ENCODE assay signal across 8 mouse cellular contexts in genomic region chr2:84758542-84759127, GRCm38 (mm10). TPM values are rescaled to one million over a fixed set of nuclear protein-coding genes. Genes with fewer than 3 reads are reported as not detected.
A peak's percentile ranks its signal among the peaks of the same experiment; 100 is the strongest.
DNase-seq lines count a peak whose midpoint lies in the region; ATAC-seq lines count a peak whose summit lies in the region.

No protein-coding gene starts in this region.

- no peaks in the 10 kb centered on the region for H3K27me3 ChIP-seq in kidney, embryonic 16.5 days (ENCODE audit: insufficient read depth, low read length)

- ATAC-seq in kidney, embryonic 16.5 days (ENCODE audit: low FRiP score, low TSS enrichment): peak; percentile 76
- peak; percentile 86 for ATAC-seq in megakaryocyte, adult 5-6 weeks (ENCODE audit: poor library complexity, severe bottlenecking)

- no peaks in the 10 kb centered on the region for H3K36me3 ChIP-seq in kidney, embryonic 16.5 days (ENCODE audit: insufficient read depth, low read length)

- no peaks in the 10 kb centered on the region for H3K9me3 ChIP-seq in kidney, embryonic 16.5 days (ENCODE audit: low read length)

- no peak overlapping the region for H3K9ac ChIP-seq in kidney, embryonic 16.5 days (replicated peaks; ENCODE audit: low read length)

- peak; percentile 69 for DNase-seq in 416B (ENCODE audit: low read depth)
- DNase-seq in CD4-positive helper T cell, adult 2 months (ENCODE audit: low read depth, low spot score): peak; percentile 21
- DNase-seq in cerebellum, adult 18-20 months: peak; percentile 62 to 68
- DNase-seq in forelimb bud, embryonic 11.5 days (ENCODE audit: low read depth, low spot score): peak; percentile 69
- no peak for DNase-seq in right cerebral cortex, postnatal 14 days
- DNase-seq in adrenal gland, postnatal 4 days (ENCODE audit: low spot score in 2 of 2): no peak

- WGBS in kidney, embryonic 16.5 days: 0% methylated on average over 2 of the region's 2 CpGs

- no peak overlapping the region for H3K27ac ChIP-seq in kidney, embryonic 16.5 days (ENCODE audit: low read length)

- no peak overlapping the region for H3K4me3 ChIP-seq in kidney, embryonic 16.5 days (ENCODE audit: low read length)

- no peak overlapping the region for H3K4me2 ChIP-seq in kidney, embryonic 16.5 days (replicated peaks; ENCODE audit: low read depth, low read length)

- H3K4me1 ChIP-seq in kidney, embryonic 16.5 days (ENCODE audit: insufficient read depth, low read length): no peaks in the 10 kb centered on the region

RNA-seq across cellular contexts. Expression of gene Gm19426, which starts 15.2 kb away (rescaled TPM):
- polyA plus RNA-seq in kidney, embryonic 16.5 days (2015; fragmentation: Nextera tagmentation; extraction: Ambion mirVana): 9.8 and 10.9 TPM in 2 replicates
- total RNA-seq in megakaryocyte, adult 5-6 weeks (2015): not detected in 2 replicates
- not detected in 2 replicates for total RNA-seq in megakaryocyte, adult 5-6 weeks (2017)
- 1 to 10 TPM; 8.3 to 9.1 TPM for total RNA-seq in adrenal gland, postnatal 4 days (2021)

RNA-seq across cellular contexts. Expression of gene Serping1, which starts 16.6 kb away (rescaled TPM):
- 115 and 119 TPM in 2 replicates for polyA plus RNA-seq in kidney, embryonic 16.5 days (2015; fragmentation: Nextera tagmentation; extraction: Ambion mirVana)
- total RNA-seq in megakaryocyte, adult 5-6 weeks (2015): 1.5 and 2.1 TPM in 2 replicates
- 0.94 and 2.2 TPM in 2 replicates for total RNA-seq in megakaryocyte, adult 5-6 weeks (2017)
- 10 to 100 TPM; 64.5 to 76.4 TPM for total RNA-seq in adrenal gland, postnatal 4 days (2021)

RNA-seq across cellular contexts. Expression of gene Ypel4, which starts 24.8 kb away (rescaled TPM):
- polyA plus RNA-seq in kidney, embryonic 16.5 days (2015; fragmentation: Nextera tagmentation; extraction: Ambion mirVana): 5.4 and 9.4 TPM in 2 replicates
- total RNA-seq in megakaryocyte, adult 5-6 weeks (2015): 0.16 and 0.82 TPM in 2 replicates
- total RNA-seq in megakaryocyte, adult 5-6 weeks (2017): 0.40 and 0.69 TPM in 2 replicates
- total RNA-seq in adrenal gland, postnatal 4 days (2021): 10 to 100 TPM; 12.0 to 18.2 TPM

RNA-seq across cellular contexts. Expression of gene Clp1, which starts 31.5 kb away (rescaled TPM):
- polyA plus RNA-seq in kidney, embryonic 16.5 days (2015; fragmentation: Nextera tagmentation; extraction: Ambion mirVana): 31.1 and 32.1 TPM in 2 replicates
- 33.1 and 34.5 TPM in 2 replicates for total RNA-seq in megakaryocyte, adult 5-6 weeks (2015)
- total RNA-seq in megakaryocyte, adult 5-6 weeks (2017): 33.1 and 36.2 TPM in 2 replicates
- total RNA-seq in adrenal gland, postnatal 4 days (2021): 10 to 100 TPM; 13.0 to 15.2 TPM

RNA-seq across cellular contexts. Expression of gene Ube2l6, which starts 40.0 kb away (rescaled TPM):
- 44.0 and 46.9 TPM in 2 replicates for polyA plus RNA-seq in kidney, embryonic 16.5 days (2015; fragmentation: Nextera tagmentation; extraction: Ambion mirVana)
- total RNA-seq in megakaryocyte, adult 5-6 weeks (2015): 23.7 and 27.7 TPM in 2 replicates
- 25.2 and 31.5 TPM in 2 replicates for total RNA-seq in megakaryocyte, adult 5-6 weeks (2017)
- 10 to 100 TPM; 31.1 to 35.4 TPM for total RNA-seq in adrenal gland, postnatal 4 days (2021)

Comparison
In these comparisons a context has a peak if more than half of its experiments do, and no peak if none do; other contexts are left out.
1. DNase-seq: peak in 416B (single experiment), CD4-positive helper T cell, adult 2 months (single experiment), cerebellum, adult 18-20 months (2 of 2) and forelimb bud, embryonic 11.5 days (single experiment); none in right cerebral cortex, postnatal 14 days (single experiment) and adrenal gland, postnatal 4 days (0 of 2).
2. RNA of gene Gm19426, which starts 15.2 kb away (total RNA-seq): 8.3 to 9.1 TPM in adrenal gland, postnatal 4 days; not detected in megakaryocyte, adult 5-6 weeks; every median in the first group is over 4 times any median in the second.
3. RNA of gene Serping1, which starts 16.6 kb away (total RNA-seq): 64.5 to 76.4 TPM in adrenal gland, postnatal 4 days; 0.94 to 2.2 TPM in megakaryocyte, adult 5-6 weeks; every median in the first group is over 10 times any median in the second.
4. RNA of gene Ypel4, which starts 24.8 kb away (total RNA-seq): 12.0 to 18.2 TPM in adrenal gland, postnatal 4 days; 0.16 to 0.82 TPM in megakaryocyte, adult 5-6 weeks; every median in the first group is over 4 times any median in the second.